Mouse (Mus musculus): ENCODE data around the gene G3bp2. TPM values are rescaled to one million over a fixed set of nuclear protein-coding genes. Genes with fewer than 3 reads are reported as not detected.
A peak's percentile ranks its signal among the peaks of the same experiment; 100 is the strongest.

Gene G3bp2
- total and polyA plus RNA-seq, 3 experiments: 16.8 to 101 (median 67.6) TPM

GRCm38 (mm10) chr5:92106327-92107125, 23.0 kb upstream of the G3bp2 start:
- Histone ChIP-seq H3K9me3 (replicated peaks) (no peaks in the 10 kb centered on the region), H3K27me3 (ENCODE audit: insufficient read depth, low read length) (0 out of 2 replicates have a peak, but pooled peaks cover 2% of the 10 kb centered on the region), H3K4me1 (ENCODE audit: insufficient read depth, low read depth, low read length) (peaks cover 11% of the 10 kb centered on the region), H3K4me3 (ENCODE audit: low read depth, low read length) (no peak overlapping the region), H3K36me3 (replicated peaks) (no peaks in the 10 kb centered on the region)
- peak; percentile 32 for DNase-seq (ENCODE audit: low spot score)
- TF ChIP-seq POLR2AphosphoS5 (IDR thresholded peaks at IDR 0.05; ENCODE audit: insufficient replicate concordance, low read depth, low read length) (no peak), TAL1 (conservative IDR thresholded peaks at IDR 0.05; ENCODE audit: low read depth, low read length) (no peak), CTCF (IDR thresholded peaks at IDR 0.05; ENCODE audit: low read depth, low read length) (no peak), GATA2 (IDR thresholded peaks at IDR 0.05; ENCODE audit: borderline replicate concordance, low read depth, low read length) (no peak), GATA1 (IDR thresholded peaks at IDR 0.05; ENCODE audit: borderline replicate concordance, low read length) (no peak)
- peak; percentile 54 for ATAC-seq (ENCODE audit: extremely low read depth, insufficient number of reproducible peaks, low FRiP score, poor library complexity, severe bottlenecking)

GRCm38 (mm10) chr5:92103816-92104415, 20.4 kb upstream of the G3bp2 start:
- Histone ChIP-seq H3K9me3 (replicated peaks) (no peaks in the 10 kb centered on the region), H3K27me3 (ENCODE audit: insufficient read depth, low read length) (0 out of 2 replicates have a peak, but pooled peaks cover 2% of the 10 kb centered on the region), H3K36me3 (replicated peaks) (no peaks in the 10 kb centered on the region), H3K4me1 (ENCODE audit: insufficient read depth, low read depth, low read length) (peaks cover 6% of the 10 kb centered on the region), H3K4me3 (ENCODE audit: low read depth, low read length) (no peak overlapping the region)
- DNase-seq (ENCODE audit: low spot score) (no peak), ATAC-seq (ENCODE audit: extremely low read depth, insufficient number of reproducible peaks, low FRiP score, poor library complexity, severe bottlenecking) (no peak)
- TF ChIP-seq POLR2AphosphoS5 (IDR thresholded peaks at IDR 0.05; ENCODE audit: insufficient replicate concordance, low read depth, low read length): no peak

- Histone ChIP-seq H3K27me3 (ENCODE audit: insufficient read depth, low read length) (0 out of 2 replicates have a peak, but pooled peaks cover 2% of the 10 kb centered on the region), H3K4me3 (ENCODE audit: low read depth, low read length) (no peak overlapping the region), H3K9me3 (replicated peaks) (no peaks in the 10 kb centered on the region), H3K4me1 (ENCODE audit: insufficient read depth, low read depth, low read length) (peaks cover 6% of the 10 kb centered on the region), H3K36me3 (replicated peaks) (no peaks in the 10 kb centered on the region)
- ATAC-seq (ENCODE audit: extremely low read depth, insufficient number of reproducible peaks, low FRiP score, poor library complexity, severe bottlenecking) (no peak), DNase-seq (ENCODE audit: low spot score) (no peak)
- no peak for TF ChIP-seq CTCF (IDR thresholded peaks at IDR 0.05; ENCODE audit: low read depth, low read length)
- TF ChIP-seq GATA1 (IDR thresholded peaks at IDR 0.05; ENCODE audit: borderline replicate concordance, low read length): no peak
- no peak for TF ChIP-seq TAL1 (conservative IDR thresholded peaks at IDR 0.05; ENCODE audit: low read depth, low read length)
- no peak for TF ChIP-seq POLR2AphosphoS5 (IDR thresholded peaks at IDR 0.05; ENCODE audit: insufficient replicate concordance, low read depth, low read length)
- TF ChIP-seq GATA2 (IDR thresholded peaks at IDR 0.05; ENCODE audit: borderline replicate concordance, low read depth, low read length): no peak
These were observed 19.5 kb upstream of the G3bp2 start for GRCm38 (mm10) chr5:92103062-92103461.

- TF ChIP-seq POLR2AphosphoS5 (IDR thresholded peaks at IDR 0.05; ENCODE audit: insufficient replicate concordance, low read depth, low read length): no peak
- no peak for TF ChIP-seq GATA2 (IDR thresholded peaks at IDR 0.05; ENCODE audit: borderline replicate concordance, low read depth, low read length)
- TF ChIP-seq TAL1 (conservative IDR thresholded peaks at IDR 0.05; ENCODE audit: low read depth, low read length): no peak
- no peak for TF ChIP-seq CTCF (IDR thresholded peaks at IDR 0.05; ENCODE audit: low read depth, low read length)
- no peak for TF ChIP-seq GATA1 (IDR thresholded peaks at IDR 0.05; ENCODE audit: borderline replicate concordance, low read length)
- Histone ChIP-seq H3K4me1 (ENCODE audit: insufficient read depth, low read depth, low read length) (peaks cover 5% of the 10 kb centered on the region), H3K4me3 (ENCODE audit: low read depth, low read length) (no peak overlapping the region), H3K27me3 (ENCODE audit: insufficient read depth, low read length) (0 out of 2 replicates have a peak, but pooled peaks cover 2% of the 10 kb centered on the region), H3K9me3 (replicated peaks) (no peaks in the 10 kb centered on the region), H3K36me3 (replicated peaks) (no peaks in the 10 kb centered on the region)
- no peak for DNase-seq (ENCODE audit: low spot score)
- no peak for ATAC-seq (ENCODE audit: extremely low read depth, insufficient number of reproducible peaks, low FRiP score, poor library complexity, severe bottlenecking)
These were observed 18.1 kb upstream of the G3bp2 start for GRCm38 (mm10) chr5:92101601-92102000.

GRCm38 (mm10) chr5:92098351-92099109, 15.0 kb upstream of the G3bp2 start:
- peaks cover 2% of the 10 kb centered on the region for H3K36me3 ChIP-seq (replicated peaks)
- H3K27me3 ChIP-seq (ENCODE audit: insufficient read depth, low read length): 0 out of 2 replicates have a peak, but pooled peaks cover under 1% of the 10 kb centered on the region
- TF ChIP-seq POLR2AphosphoS5 (IDR thresholded peaks at IDR 0.05; ENCODE audit: insufficient replicate concordance, low read depth, low read length) (no peak), TAL1 (conservative IDR thresholded peaks at IDR 0.05; ENCODE audit: low read depth, low read length) (no peak)
- no peak overlapping the region for H3K4me3 ChIP-seq (ENCODE audit: low read depth, low read length)
- H3K9me3 ChIP-seq (replicated peaks): no peaks in the 10 kb centered on the region
- DNase-seq (ENCODE audit: low spot score) (no peak), ATAC-seq (ENCODE audit: extremely low read depth, insufficient number of reproducible peaks, low FRiP score, poor library complexity, severe bottlenecking) (no peak)
- peaks cover 3% of the 10 kb centered on the region for H3K4me1 ChIP-seq (ENCODE audit: insufficient read depth, low read depth, low read length)

- Histone ChIP-seq H3K9me3 (replicated peaks) (no peaks in the 10 kb centered on the region), H3K4me1 (ENCODE audit: insufficient read depth, low read depth, low read length) (peaks cover 6% of the 10 kb centered on the region), H3K36me3 (replicated peaks) (peaks cover 2% of the 10 kb centered on the region), H3K27me3 (ENCODE audit: insufficient read depth, low read length) (no peaks in the 10 kb centered on the region), H3K4me3 (ENCODE audit: low read depth, low read length) (no peak overlapping the region)
- DNase-seq (ENCODE audit: low spot score): no peak
- TF ChIP-seq CTCF (IDR thresholded peaks at IDR 0.05; ENCODE audit: low read depth, low read length): no peak
- TF ChIP-seq POLR2AphosphoS5 (IDR thresholded peaks at IDR 0.05; ENCODE audit: insufficient replicate concordance, low read depth, low read length): no peak
- TF ChIP-seq GATA2 (IDR thresholded peaks at IDR 0.05; ENCODE audit: borderline replicate concordance, low read depth, low read length): no peak
- TF ChIP-seq GATA1 (IDR thresholded peaks at IDR 0.05; ENCODE audit: borderline replicate concordance, low read length): no peak
- no peak for TF ChIP-seq TAL1 (conservative IDR thresholded peaks at IDR 0.05; ENCODE audit: low read depth, low read length)
- no peak for ATAC-seq (ENCODE audit: extremely low read depth, insufficient number of reproducible peaks, low FRiP score, poor library complexity, severe bottlenecking)
These were observed 14.3 kb upstream of the G3bp2 start for GRCm38 (mm10) chr5:92097779-92098178.
